Mouse (Mus musculus): ENCODE results near the gene Lingo2. TPM values are rescaled to one million over a fixed set of nuclear protein-coding genes. Genes with fewer than 3 reads are reported as not detected.
"Not testable (repeated sequence)": the region's sequence is repeated elsewhere in the genome, so short reads cannot be mapped to it uniquely, and the experiment has no call there.

Gene Lingo2
- total RNA-seq, 2 experiments from 2014 or later: not detected

DNA sequence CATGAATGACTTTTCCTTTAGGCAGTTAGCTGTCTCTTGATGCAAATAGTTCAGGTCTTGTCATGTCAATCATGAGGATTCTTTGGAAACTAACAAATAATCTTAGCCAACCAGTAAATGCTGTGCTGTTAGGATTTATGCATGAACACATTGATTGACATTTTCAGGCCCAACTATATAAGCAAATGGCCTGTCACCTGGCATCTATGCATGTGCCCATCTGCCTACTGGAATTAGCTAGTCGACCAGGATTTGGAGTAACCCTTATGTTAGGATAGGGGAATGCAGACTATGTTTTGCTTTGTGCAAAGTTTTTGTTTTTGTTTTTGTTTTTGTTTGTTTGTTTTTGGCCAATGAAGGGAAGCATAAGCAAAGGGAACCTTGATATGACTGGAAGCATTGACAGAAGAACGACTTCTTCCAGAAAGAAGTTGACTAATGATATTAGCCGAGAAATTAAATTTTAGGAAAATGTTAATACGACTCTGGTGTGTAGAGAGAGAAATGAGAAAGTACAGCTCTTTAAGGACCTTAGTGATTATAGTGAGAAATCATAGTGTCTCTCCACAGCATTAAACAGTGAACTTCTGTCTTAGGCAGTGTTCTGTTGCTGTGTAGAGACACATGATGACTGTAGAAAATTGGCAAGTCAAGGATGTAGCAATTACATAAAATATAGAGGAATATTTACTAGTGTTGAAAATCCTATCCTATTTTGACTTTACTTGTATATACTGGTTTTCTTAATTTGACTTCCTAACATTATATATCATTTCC, 1257.0 kb downstream of the Lingo2 start:
- ATAC-seq (ENCODE audit: poor library complexity, severe bottlenecking): no peak

DNA sequence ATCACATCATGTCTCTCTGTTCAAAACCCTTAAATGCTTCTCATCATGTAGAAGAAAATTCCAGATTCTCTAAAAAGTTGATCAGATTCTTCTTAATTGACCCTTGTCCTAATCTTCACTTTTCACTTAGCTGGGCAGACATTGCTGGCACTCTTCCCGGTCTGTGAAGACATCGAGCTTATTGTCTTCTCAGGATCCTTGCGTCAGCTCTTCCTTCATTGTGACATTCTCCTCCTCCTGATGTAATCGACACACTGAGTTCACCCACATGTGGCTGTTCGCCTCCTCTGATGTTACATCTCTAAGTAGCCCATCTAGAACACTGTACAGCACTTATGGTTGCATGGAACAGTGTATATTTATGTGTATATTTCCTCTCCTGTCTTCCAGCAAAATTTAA, 1261.0 kb downstream of the Lingo2 start:
- no peak for ATAC-seq (ENCODE audit: poor library complexity, severe bottlenecking)

GRCm38 (mm10) chr4:35688498-35689240, 1262.9 kb downstream of the Lingo2 start:
- not testable (repeated sequence) for ATAC-seq (ENCODE audit: poor library complexity, severe bottlenecking)
